In the genomic region with DNA sequence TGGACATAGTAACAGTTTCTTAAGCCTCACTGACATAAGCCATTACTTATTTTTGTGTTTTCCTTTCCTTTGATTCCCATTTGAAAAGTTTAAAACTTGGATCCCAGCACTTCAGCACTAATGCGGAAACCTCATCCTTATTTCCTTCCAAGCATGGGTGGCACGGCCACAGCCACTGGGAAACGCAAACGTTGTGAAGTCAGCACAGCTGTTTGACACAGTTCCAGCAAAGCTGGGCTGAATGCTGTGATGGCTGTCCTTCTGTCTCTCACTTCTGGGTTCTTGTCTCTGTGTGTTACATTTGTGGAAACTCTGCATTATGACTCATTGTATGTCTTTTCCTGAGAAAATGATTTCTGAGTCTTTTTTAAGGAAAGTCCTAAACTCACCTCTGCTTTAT, we compare ENCODE assay signal across 23 mouse cellular contexts. TPM values are rescaled to one million over a fixed set of nuclear protein-coding genes. Genes with fewer than 3 reads are reported as not detected.
DNase-seq lines count a peak whose midpoint lies in the region; ATAC-seq and TF ChIP-seq lines count a peak whose summit lies in the region.
"Had no signal": no experiment of that assay in that cellular context is flagged by ENCODE, and none has a peak within 500 bp of the region (broad histone marks: within the 10 kb centered on the region; RNA-seq: fewer than 3 reads in every experiment).

No protein-coding gene starts in this region.

- ATAC-seq in heart, embryonic 12.5 days (ENCODE audit: insufficient number of reproducible peaks, low FRiP score), result no peak
- no peak for ATAC-seq in lung, embryonic 14.5 days (ENCODE audit: insufficient read depth)
- no peak for ATAC-seq in midbrain, embryonic 14.5 days (ENCODE audit: low FRiP score, low TSS enrichment)
- ATAC-seq in kidney, embryonic 16.5 days (ENCODE audit: low FRiP score, low TSS enrichment), result no peak
- ATAC-seq: activated CD4-positive, CD25-positive, alpha-beta regulatory T cell, adult 4 months; lung, postnatal 0 days; midbrain, embryonic 13.5 days had no signal

- H3K27me3 ChIP-seq in heart, embryonic 12.5 days (replicated peaks), result no peaks in the 10 kb centered on the region
- H3K27me3 ChIP-seq in lung, embryonic 14.5 days (ENCODE audit: insufficient read depth, low read length), result no peaks in the 10 kb centered on the region
- no peaks in the 10 kb centered on the region for H3K27me3 ChIP-seq in midbrain, embryonic 14.5 days (ENCODE audit: control insufficient read depth, insufficient read depth, low read length)
- no peaks in the 10 kb centered on the region for H3K27me3 ChIP-seq in kidney, embryonic 16.5 days (ENCODE audit: insufficient read depth, low read length)
- H3K27me3 ChIP-seq: midbrain, embryonic 13.5 days had no signal

- H3K9ac ChIP-seq in heart, embryonic 12.5 days, result no peak overlapping the region
- no peak overlapping the region for H3K9ac ChIP-seq in lung, embryonic 14.5 days
- no peak overlapping the region for H3K9ac ChIP-seq in midbrain, embryonic 14.5 days (replicated peaks; ENCODE audit: low read length)
- no peak overlapping the region for H3K9ac ChIP-seq in kidney, embryonic 16.5 days (replicated peaks; ENCODE audit: low read length)
- H3K9ac ChIP-seq: hindbrain, embryonic 14.5 days; liver, embryonic 14.5 days; midbrain, embryonic 13.5 days had no signal

- no peaks in the 10 kb centered on the region for H3K36me3 ChIP-seq in heart, embryonic 12.5 days
- H3K36me3 ChIP-seq in lung, embryonic 14.5 days (ENCODE audit: insufficient read depth), result no peaks in the 10 kb centered on the region
- no peaks in the 10 kb centered on the region for H3K36me3 ChIP-seq in midbrain, embryonic 14.5 days (ENCODE audit: control insufficient read depth, insufficient read depth, low read length)
- no peaks in the 10 kb centered on the region for H3K36me3 ChIP-seq in kidney, embryonic 16.5 days (ENCODE audit: insufficient read depth, low read length)
- H3K36me3 ChIP-seq: midbrain, embryonic 13.5 days had no signal

- no peaks in the 10 kb centered on the region for H3K9me3 ChIP-seq in heart, embryonic 12.5 days (replicated peaks)
- H3K9me3 ChIP-seq in lung, embryonic 14.5 days (ENCODE audit: low read depth, low read length), result no peaks in the 10 kb centered on the region
- no peaks in the 10 kb centered on the region for H3K9me3 ChIP-seq in midbrain, embryonic 14.5 days (ENCODE audit: control insufficient read depth, low read length)
- H3K9me3 ChIP-seq in kidney, embryonic 16.5 days (ENCODE audit: low read length), result no peaks in the 10 kb centered on the region
- H3K9me3 ChIP-seq: midbrain, embryonic 13.5 days had no signal

- H3K4me1 ChIP-seq in heart, embryonic 12.5 days (replicated peaks), result no peaks in the 10 kb centered on the region
- no peaks in the 10 kb centered on the region for H3K4me1 ChIP-seq in lung, embryonic 14.5 days (ENCODE audit: insufficient read depth)
- H3K4me1 ChIP-seq in midbrain, embryonic 14.5 days (ENCODE audit: control insufficient read depth, insufficient read depth, low read length), result no peaks in the 10 kb centered on the region
- H3K4me1 ChIP-seq in kidney, embryonic 16.5 days (ENCODE audit: insufficient read depth, low read length), result no peaks in the 10 kb centered on the region
- H3K4me1 ChIP-seq: midbrain, embryonic 13.5 days had no signal

- WGBS in heart, embryonic 12.5 days, result 54% methylated on average over 4 of the region's 4 CpGs
- WGBS in lung, embryonic 14.5 days, result 40% methylated on average over 4 of the region's 4 CpGs
- WGBS in midbrain, embryonic 14.5 days, result 81% methylated on average over 4 of the region's 4 CpGs
- WGBS in kidney, embryonic 16.5 days, result 64% methylated on average over 4 of the region's 4 CpGs

- H3K27ac ChIP-seq in heart, embryonic 12.5 days (ENCODE audit: poor library complexity, severe bottlenecking), result no peak overlapping the region
- no peak overlapping the region for H3K27ac ChIP-seq in lung, embryonic 14.5 days (ENCODE audit: low read depth)
- H3K27ac ChIP-seq in midbrain, embryonic 14.5 days (replicated peaks; ENCODE audit: low read depth, low read length), result no peak overlapping the region
- no peak overlapping the region for H3K27ac ChIP-seq in kidney, embryonic 16.5 days (ENCODE audit: low read length)
- H3K27ac ChIP-seq: hindbrain, embryonic 14.5 days; left cerebral cortex, adult 2 months; liver, embryonic 14.5 days; midbrain, embryonic 13.5 days had no signal

- H3K4me3 ChIP-seq in heart, embryonic 12.5 days, result no peak overlapping the region
- H3K4me3 ChIP-seq in lung, embryonic 14.5 days (ENCODE audit: low read depth, low read length), result no peak overlapping the region
- no peak overlapping the region for H3K4me3 ChIP-seq in midbrain, embryonic 14.5 days (replicated peaks; ENCODE audit: low read depth, low read length)
- H3K4me3 ChIP-seq in kidney, embryonic 16.5 days (ENCODE audit: low read length), result no peak overlapping the region
- H3K4me3 ChIP-seq: left cerebral cortex, adult 2 months; midbrain, embryonic 13.5 days had no signal

- peak; percentile 4 for DNase-seq in heart, adult 8-10 months (ENCODE audit: low spot score)
- peak; percentile 46 for DNase-seq in lung, embryonic 14.5 days
- DNase-seq in lung, postnatal 4 days, result no peak
- DNase-seq in gastrocnemius, postnatal 10 days, result peak; percentile 25
- DNase-seq in midbrain, embryonic 14.5 days, result no peak
- DNase-seq: adrenal gland, postnatal 14 days; cerebellum, adult 11 months; cerebellum, postnatal 36 days; kidney, adult 8-10 months; kidney, postnatal 25 days; layer of hippocampus, adult 9-11 months; right cerebral cortex, postnatal 14 days had no signal

- H3K4me2 ChIP-seq in heart, embryonic 12.5 days, result no peak overlapping the region
- no peak overlapping the region for H3K4me2 ChIP-seq in lung, embryonic 14.5 days
- no peak overlapping the region for H3K4me2 ChIP-seq in midbrain, embryonic 14.5 days (ENCODE audit: low read length)
- no peak overlapping the region for H3K4me2 ChIP-seq in kidney, embryonic 16.5 days (replicated peaks; ENCODE audit: low read depth, low read length)
- H3K4me2 ChIP-seq: hindbrain, embryonic 14.5 days; midbrain, embryonic 13.5 days had no signal

- no peak for TF ChIP-seq CTCF in lung, embryonic 14.5 days (IDR thresholded peaks at IDR 0.05; ENCODE audit: low read depth)

RNA-seq across cellular contexts. Expression of a gene that starts 34.7 kb away (rescaled TPM):
- total RNA-seq in heart, adult 8-10 months (2022), result 10 to 100 TPM; 30.6 to 64.3 (median 42.6) TPM
- 0.10 TPM in 2 replicates for polyA plus RNA-seq in heart, embryonic 12.5 days (2016; fragmentation: Nextera tagmentation; extraction: Ambion mirVana)
- polyA plus RNA-seq in lung, embryonic 14.5 days (2014; fragmentation: Nextera tagmentation; extraction: Ambion mirVana), result 3.6 and 4.8 TPM in 2 replicates
- total RNA-seq in gastrocnemius, postnatal 10 days (2021), result 10 to 100 TPM; 40.9 to 55.1 TPM
- 0.04 and 0.32 TPM in 2 replicates for polyA plus RNA-seq in midbrain, embryonic 14.5 days (2014; fragmentation: Nextera tagmentation; extraction: Ambion mirVana)
- polyA plus RNA-seq in kidney, embryonic 16.5 days (2015; fragmentation: Nextera tagmentation; extraction: Ambion mirVana), result 0.26 and 0.62 TPM in 2 replicates
- total RNA-seq: megakaryocyte progenitor cell, adult 5-6 weeks had no signal
- polyA plus RNA-seq: forebrain, embryonic 11.5 days; limb, embryonic 11.5 days had no signal

Comparison
In these comparisons a context has a peak if more than half of its experiments do, and no peak if none do; other contexts are left out.
1. DNase-seq: peak in heart, adult 8-10 months (single experiment), lung, embryonic 14.5 days (single experiment) and gastrocnemius, postnatal 10 days (single experiment); none in lung, postnatal 4 days (0 of 2) and midbrain, embryonic 14.5 days (single experiment).